Mouse (Mus musculus) ES-Bruce4 (cell line): ENCODE results near the gene Tbc1d9. TPM values are rescaled to one million over a fixed set of nuclear protein-coding genes. Genes with fewer than 3 reads are reported as not detected.

Experiments used
- H3K27ac ChIP-seq: 2 replicates; pipeline ENCODE4 v1.5.1; 2012; ENCODE audit warnings: low read length, inconsistent platforms; ENCODE audit not compliant: insufficient read depth
- H3K27me3 ChIP-seq: 2 replicates; pipeline ENCODE4 v1.6.1; 2012; ENCODE audit warnings: mild to moderate bottlenecking, low read length, inconsistent platforms; ENCODE audit not compliant: control insufficient read depth, poor library complexity, insufficient read depth, severe bottlenecking
- H3K36me3 ChIP-seq: 2 replicates; pipeline ENCODE4 v1.6.1; 2012; ENCODE audit warnings: inconsistent platforms, mild to moderate bottlenecking, low read length, moderate library complexity; ENCODE audit not compliant: control insufficient read depth, poor library complexity, insufficient read depth, severe bottlenecking
- H3K4me1 ChIP-seq: one replicate; pipeline ENCODE4 v1.8.1; 2011; ENCODE audit warnings: low read length; ENCODE audit not compliant: control insufficient read depth, insufficient read depth
- H3K4me3 ChIP-seq: 2 replicates; pipeline ENCODE4 v1.5.1; 2011; ENCODE audit warnings: low read depth, mild to moderate bottlenecking, low read length
- H3K9ac ChIP-seq: 2 replicates; pipeline ENCODE4 v1.6.1; 2012; ENCODE audit warnings: low read depth, mild to moderate bottlenecking, inconsistent platforms; ENCODE audit not compliant: poor library complexity, severe bottlenecking
- H3K9me3 ChIP-seq: replicated peaks from 2 replicates; pipeline ENCODE4 v1.6.1; 2012; ENCODE audit warnings: mild to moderate bottlenecking, low read length, inconsistent platforms; ENCODE audit not compliant: control insufficient read depth, poor library complexity, insufficient read depth, severe bottlenecking
- CTCF ChIP-seq: IDR thresholded peaks from one replicate; pipeline ENCODE4 v1.8.1; 2011; ENCODE audit warnings: low read depth, low read length
- EP300 ChIP-seq: IDR thresholded peaks from 2 replicates; pipeline ENCODE4 v1.6.1; 2011; ENCODE audit warnings: low read depth, low read length; ENCODE audit not compliant: insufficient read depth
- polyA plus RNA-seq: library from polyadenylated mRNA; stranded (reverse); fragments of >200 nt; gene quantifications from 2 replicates; pipeline ENCODE4 v1.2.4, GENCODE M21; 2011; ENCODE audit warnings: low read depth; ENCODE audit not compliant: missing spikeins, insufficient read depth, insufficient read length

Tbc1d9 gene
- polyA plus RNA-seq, 1 experiment, result 10.6 TPM

- no peaks in the 10 kb centered on the region for H3K4me1 ChIP-seq
- H3K9ac ChIP-seq, result no peak overlapping the region
- H3K36me3 ChIP-seq, result no peaks in the 10 kb centered on the region
- no peaks in the 10 kb centered on the region for H3K27me3 ChIP-seq
- H3K9me3 ChIP-seq, result no peaks in the 10 kb centered on the region
- H3K27ac ChIP-seq, result no peak overlapping the region
- no peak overlapping the region for H3K4me3 ChIP-seq
- no peak for TF ChIP-seq CTCF
- no peak for TF ChIP-seq EP300
These were observed 157.2 kb downstream of the Tbc1d9 start for GRCm38 (mm10) chr8:83322374-83322773.

Other genes with a start within 250 kb of the Tbc1d9 start
- gene Gm10645, start 818 bp downstream of the Tbc1d9 start, polyA plus RNA-seq, result not detected in 2 replicates
- not detected in 2 replicates for gene Ucp1, start 125.0 kb downstream of the Tbc1d9 start, polyA plus RNA-seq
- 21.7 and 23.3 TPM in 2 replicates for gene Elmod2, start 167.1 kb downstream of the Tbc1d9 start, polyA plus RNA-seq
- gene Mgat4d, start 183.1 kb downstream of the Tbc1d9 start, polyA plus RNA-seq, result not detected in 2 replicates
- 4.8 and 5.6 TPM in 2 replicates for gene Clgn, start 224.5 kb downstream of the Tbc1d9 start, polyA plus RNA-seq